Comparison of ENCODE assay signal across 10 mouse cellular contexts in genomic region chr7:79316069-79316695, GRCm38 (mm10). TPM values are rescaled to one million over a fixed set of nuclear protein-coding genes. Genes with fewer than 3 reads are reported as not detected.
DNase-seq lines count a peak whose midpoint lies in the region; ATAC-seq lines count a peak whose summit lies in the region.
"Had no signal": no experiment of that assay in that cellular context is flagged by ENCODE, and none has a peak within 500 bp of the region (broad histone marks: within the 10 kb centered on the region; RNA-seq: fewer than 3 reads in every experiment).

No protein-coding gene starts in this region.

- no peaks in the 10 kb centered on the region for H3K36me3 ChIP-seq in kidney, embryonic 16.5 days (ENCODE audit: insufficient read depth, low read length)
- H3K36me3 ChIP-seq in embryonic facial prominence, embryonic 11.5 days (replicated peaks; ENCODE audit: control insufficient read depth, insufficient read depth, low read depth, low read length): no peaks in the 10 kb centered on the region
- H3K36me3 ChIP-seq in hindbrain, embryonic 11.5 days (ENCODE audit: control insufficient read depth, insufficient read depth, low read length): no peaks in the 10 kb centered on the region
- no peaks in the 10 kb centered on the region for H3K36me3 ChIP-seq in midbrain, embryonic 15.5 days (replicated peaks)

- H3K27ac ChIP-seq in kidney, embryonic 16.5 days (ENCODE audit: low read length): 0 out of 2 replicates have a peak overlapping the region, but pooled peaks have one; percentile 20
- H3K27ac ChIP-seq in embryonic facial prominence, embryonic 11.5 days (replicated peaks; ENCODE audit: low read depth, low read length): 0 out of 2 replicates have a peak overlapping the region, but pooled peaks have one; percentile 16
- 0 out of 2 replicates have a peak overlapping the region, but pooled peaks have one; percentile 17 for H3K27ac ChIP-seq in hindbrain, embryonic 11.5 days (ENCODE audit: low read depth, low read length)
- peak overlapping the region; percentile 16; the same call in 1 of the 2 replicates for H3K27ac ChIP-seq in midbrain, embryonic 15.5 days

- 20% methylated on average over 10 of the region's 10 CpGs for WGBS in kidney, embryonic 16.5 days
- 20% methylated on average over 10 of the region's 10 CpGs for WGBS in embryonic facial prominence, embryonic 11.5 days
- 38% methylated on average over 10 of the region's 10 CpGs for WGBS in hindbrain, embryonic 11.5 days
- WGBS in midbrain, embryonic 15.5 days: 14% methylated on average over 10 of the region's 10 CpGs

- no peaks in the 10 kb centered on the region for H3K27me3 ChIP-seq in kidney, embryonic 16.5 days (ENCODE audit: insufficient read depth, low read length)
- H3K27me3 ChIP-seq in embryonic facial prominence, embryonic 11.5 days (ENCODE audit: control insufficient read depth, insufficient read depth, low read length): no peaks in the 10 kb centered on the region
- H3K27me3 ChIP-seq in hindbrain, embryonic 11.5 days (ENCODE audit: control insufficient read depth, insufficient read depth, low read length): no peaks in the 10 kb centered on the region
- H3K27me3 ChIP-seq in midbrain, embryonic 15.5 days (replicated peaks): no peaks in the 10 kb centered on the region
- H3K27me3 ChIP-seq: CH12.LX had no signal

- no peaks in the 10 kb centered on the region for H3K9me3 ChIP-seq in kidney, embryonic 16.5 days (ENCODE audit: low read length)
- H3K9me3 ChIP-seq in embryonic facial prominence, embryonic 11.5 days (replicated peaks; ENCODE audit: control insufficient read depth, low read length): no peaks in the 10 kb centered on the region
- H3K9me3 ChIP-seq in hindbrain, embryonic 11.5 days (ENCODE audit: control insufficient read depth, low read length): no peaks in the 10 kb centered on the region
- H3K9me3 ChIP-seq in midbrain, embryonic 15.5 days: no peaks in the 10 kb centered on the region

- no peak overlapping the region for H3K4me3 ChIP-seq in kidney, embryonic 16.5 days (ENCODE audit: low read length)
- no peak overlapping the region for H3K4me3 ChIP-seq in embryonic facial prominence, embryonic 11.5 days (ENCODE audit: low read depth, low read length)
- no peak overlapping the region for H3K4me3 ChIP-seq in hindbrain, embryonic 11.5 days (ENCODE audit: low read depth, low read length)
- H3K4me3 ChIP-seq in midbrain, embryonic 15.5 days: no peak overlapping the region

- no peak for ATAC-seq in kidney, embryonic 16.5 days (ENCODE audit: low FRiP score, low TSS enrichment)
- no peak for ATAC-seq in embryonic facial prominence, embryonic 11.5 days (replicated peaks; ENCODE audit: insufficient number of reproducible peaks, low FRiP score, low TSS enrichment, low read depth)
- ATAC-seq in hindbrain, embryonic 11.5 days (ENCODE audit: low FRiP score): no peak
- no peak for ATAC-seq in midbrain, embryonic 15.5 days (replicated peaks)

- DNase-seq in kidney, postnatal 14 days: no peak
- no peak for DNase-seq in embryonic facial prominence, embryonic 11.5 days (ENCODE audit: low spot score)
- no peak for DNase-seq in hindbrain, embryonic 11.5 days (ENCODE audit: low spot score)
- DNase-seq in cerebellum, postnatal 14 days: no peak
- no peak for DNase-seq in thymus, postnatal 10 days (ENCODE audit: low spot score in 2 of 2)
- no peak for DNase-seq in cerebellum, postnatal 36 days
- DNase-seq: gastrocnemius, postnatal 36 days had no signal

- H3K4me1 ChIP-seq in kidney, embryonic 16.5 days (ENCODE audit: insufficient read depth, low read length): peaks cover 59% of the 10 kb centered on the region
- H3K4me1 ChIP-seq in embryonic facial prominence, embryonic 11.5 days (ENCODE audit: control insufficient read depth, insufficient read depth, low read length): peaks cover 15% of the 10 kb centered on the region
- H3K4me1 ChIP-seq in hindbrain, embryonic 11.5 days (replicated peaks; ENCODE audit: control insufficient read depth, insufficient read depth, low read length): peaks cover 7% of the 10 kb centered on the region
- peaks cover 68% of the 10 kb centered on the region for H3K4me1 ChIP-seq in midbrain, embryonic 15.5 days

- H3K4me2 ChIP-seq in kidney, embryonic 16.5 days (replicated peaks; ENCODE audit: low read depth, low read length): no peak overlapping the region
- no peak overlapping the region for H3K4me2 ChIP-seq in embryonic facial prominence, embryonic 11.5 days (ENCODE audit: low read depth, low read length)
- no peak overlapping the region for H3K4me2 ChIP-seq in hindbrain, embryonic 11.5 days (replicated peaks; ENCODE audit: low read depth, low read length)
- no peak overlapping the region for H3K4me2 ChIP-seq in midbrain, embryonic 15.5 days

- H3K9ac ChIP-seq in kidney, embryonic 16.5 days (replicated peaks; ENCODE audit: low read length): no peak overlapping the region; the same call in 1 of the 2 replicates
- no peak overlapping the region for H3K9ac ChIP-seq in embryonic facial prominence, embryonic 11.5 days (replicated peaks; ENCODE audit: low read length)
- H3K9ac ChIP-seq in hindbrain, embryonic 11.5 days (ENCODE audit: low read depth, low read length): no peak overlapping the region
- no peak overlapping the region for H3K9ac ChIP-seq in midbrain, embryonic 15.5 days

RNA-seq across cellular contexts. Expression of gene Abhd2, which starts 43.2 kb away (rescaled TPM):
- polyA plus RNA-seq in kidney, embryonic 16.5 days (2015; fragmentation: Nextera tagmentation; extraction: Ambion mirVana): 11.0 and 13.1 TPM in 2 replicates
- 10.9 and 12.2 TPM in 2 replicates for polyA plus RNA-seq in embryonic facial prominence, embryonic 11.5 days (2014; fragmentation: Nextera tagmentation; extraction: Ambion mirVana)
- 12.1 and 12.2 TPM in 2 replicates for polyA plus RNA-seq in hindbrain, embryonic 11.5 days (2014; fragmentation: Nextera tagmentation; extraction: Ambion mirVana)
- 16.8 and 18.2 TPM in 2 replicates for polyA plus RNA-seq in midbrain, embryonic 15.5 days (2015; fragmentation: Nextera tagmentation; extraction: Ambion mirVana)
